Mouse (Mus musculus) mouse embryonic stem cell (cell line): ENCODE results near the gene Lmbr1l.
"Not testable (repeated sequence)": the region's sequence is repeated elsewhere in the genome, so short reads cannot be mapped to it uniquely, and the experiment has no call there.

Experiments used
- in situ Hi-C, 2 experiments: fragments of 300-500 bp; cut with MboI; formaldehyde crosslinking; loops; 1 replicate in 1 of 2; 3 replicates in 1 of 2; pipeline ENCODE4 v1.14.3; 2019 to 2020; ENCODE audit warnings: low sequenced_read_pairs in 2 of 2, low pct_unique_long_range_greater_than_20kb in 1 of 2, mixed read lengths in 1 of 2; ENCODE audit not compliant: unreplicated experiment in 1 of 2

Lmbr1l gene

DNA sequence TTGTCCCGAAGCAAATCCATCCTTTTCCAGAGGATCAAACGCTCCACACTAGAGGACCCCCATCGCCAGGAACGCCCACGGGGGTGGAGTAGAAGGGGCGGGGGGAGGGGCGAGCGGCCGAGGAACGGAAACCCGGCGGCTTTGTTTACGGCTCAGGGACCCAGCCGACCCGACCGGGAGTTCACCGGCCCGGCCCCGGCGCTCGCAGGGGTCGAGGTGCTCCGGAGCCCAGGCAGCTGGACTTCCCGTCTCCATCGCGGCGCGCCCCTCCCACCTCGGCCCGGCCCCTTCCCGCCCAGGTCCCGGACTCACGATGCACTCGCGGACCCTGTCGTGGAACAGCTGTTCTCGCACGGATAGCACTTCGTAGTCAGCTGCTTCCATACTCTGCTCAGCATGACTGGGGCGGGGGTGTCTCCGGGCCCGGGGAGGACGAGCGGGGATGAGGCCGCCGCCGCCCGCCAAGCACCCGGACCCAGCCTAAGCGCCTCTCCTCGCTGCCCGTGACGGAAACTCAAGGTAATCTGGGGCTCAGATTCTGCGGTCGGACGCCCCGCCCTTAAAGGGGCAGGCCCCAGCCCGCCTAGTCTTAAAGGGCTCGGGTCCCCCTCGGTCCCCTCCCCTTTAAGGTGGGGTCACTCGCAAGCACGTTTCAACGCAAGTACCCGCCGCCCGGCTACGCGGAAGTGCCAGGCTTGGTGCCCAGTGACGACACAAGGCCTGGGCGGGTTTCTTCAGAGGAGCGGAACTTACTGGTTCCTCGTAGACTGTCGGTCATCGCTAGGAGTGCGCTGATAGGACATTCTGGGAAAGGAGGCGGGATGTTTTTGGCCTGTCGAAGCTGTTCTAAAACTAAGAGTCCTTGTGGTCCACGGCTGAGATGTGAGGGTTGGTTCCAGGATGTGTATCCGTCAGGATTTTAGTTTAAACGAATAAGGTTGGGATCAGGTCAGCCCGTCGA is at the start of gene Lmbr1l:
Lmbr1l (minus strand) TSS at position 694 of the 961 bp plus-strand sequence.
- in situ Hi-C loops: no loop called here

DNA sequence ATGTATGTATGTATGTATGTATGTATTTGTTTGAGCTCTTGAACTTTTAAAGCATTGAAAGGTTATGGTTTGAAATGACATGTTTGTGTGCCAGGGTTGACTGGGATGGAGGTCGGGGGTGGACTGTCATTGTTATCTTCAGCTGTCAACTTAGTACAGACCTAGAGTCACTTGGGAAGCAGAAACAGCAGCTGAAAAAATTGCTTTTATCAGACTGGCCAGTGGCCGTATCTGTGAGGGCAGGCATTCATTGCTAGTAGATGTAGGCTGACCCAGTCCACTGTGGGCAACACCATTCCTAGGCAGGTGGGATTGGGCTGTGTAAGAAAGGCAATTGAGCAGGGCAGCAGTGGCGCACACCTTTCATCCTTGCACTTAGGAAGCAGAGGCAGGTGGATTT is 41.5 kb upstream of the Lmbr1l start:
- in situ Hi-C loops: no loop called here

DNA sequence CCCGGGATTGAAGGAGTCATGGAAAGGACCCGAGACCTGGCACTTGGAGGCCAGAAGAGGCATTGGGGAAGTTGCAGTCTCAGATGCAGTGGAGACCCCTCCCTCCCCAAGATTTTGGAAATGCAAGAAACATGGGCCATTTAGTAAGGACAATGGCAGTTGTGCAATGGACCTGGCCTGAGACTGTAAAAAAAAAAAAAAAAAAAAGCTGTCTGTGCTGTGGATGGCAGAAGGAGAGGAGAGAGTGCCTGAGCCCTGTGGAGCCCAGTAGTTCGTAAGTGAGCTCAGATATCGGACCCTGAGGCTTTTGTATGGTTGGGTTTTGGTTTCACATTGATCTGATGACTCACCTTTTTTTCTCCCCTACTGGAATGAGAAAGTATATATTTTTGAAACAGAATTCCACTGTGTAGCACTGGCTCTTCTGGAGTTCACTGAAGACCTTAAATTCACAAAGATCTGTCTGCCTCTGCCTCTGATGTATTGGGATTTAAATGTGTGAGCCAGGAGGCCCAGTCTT is 40.9 kb upstream of the Lmbr1l start:
- in situ Hi-C loops: no loop called here

DNA sequence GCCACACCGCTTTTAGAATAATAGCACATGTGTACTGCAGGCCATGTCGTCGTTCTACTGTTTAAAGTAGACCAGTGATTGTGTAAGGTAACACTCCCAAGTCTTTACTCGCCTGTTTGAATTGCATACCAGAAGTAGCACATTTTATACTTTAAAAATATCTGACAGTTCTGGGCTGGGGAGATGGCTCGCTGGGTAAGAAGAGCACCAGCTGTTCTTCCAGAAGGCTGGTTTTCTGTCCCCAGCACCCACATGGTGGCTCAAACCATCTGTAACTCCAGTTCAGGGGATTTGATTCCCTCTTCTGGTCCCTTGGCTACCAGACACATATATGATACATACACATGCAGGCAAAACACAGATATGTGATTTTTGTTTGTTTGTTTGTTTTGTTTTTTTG is 39.4 kb upstream of the Lmbr1l start:
- in situ Hi-C loops: no loop called here

DNA sequence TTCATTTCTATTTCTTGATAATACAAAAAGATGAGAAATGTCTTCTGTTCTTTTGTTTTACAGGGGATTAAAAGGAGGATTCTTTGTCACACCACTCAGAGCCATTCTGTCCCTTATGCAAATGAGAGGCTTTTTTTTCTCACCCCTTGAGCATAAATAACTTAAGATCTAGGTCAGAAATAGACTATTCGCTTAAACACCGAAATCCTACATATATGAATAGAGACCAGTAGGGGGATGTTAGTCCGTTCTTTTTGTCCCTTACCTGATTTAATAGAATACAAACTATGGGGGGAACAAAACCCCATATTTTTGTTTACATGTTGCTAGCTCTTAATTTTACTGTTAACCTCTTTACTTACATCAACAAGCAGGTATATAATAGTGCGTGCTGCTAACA is 38.0 kb upstream of the Lmbr1l start:
- in situ Hi-C loops: no loop called here

DNA sequence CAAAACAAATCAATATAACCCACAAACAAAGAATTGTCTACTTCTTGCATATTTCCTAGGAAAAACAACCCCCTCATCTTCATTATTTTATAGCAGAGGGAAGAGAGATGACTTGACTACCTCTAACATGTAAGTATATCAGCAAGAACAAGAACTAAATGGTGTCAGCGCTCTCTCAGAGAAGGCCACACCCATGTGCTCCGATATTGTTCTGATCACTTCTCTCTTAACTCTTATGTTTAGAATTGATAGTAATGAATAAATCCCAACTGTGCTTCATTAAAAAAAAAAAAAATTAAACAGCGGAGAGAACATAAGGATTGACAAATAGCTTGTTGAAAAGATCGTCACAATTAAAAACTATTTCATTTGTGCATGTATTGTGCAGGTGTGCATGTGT is 37.3 kb upstream of the Lmbr1l start:
- in situ Hi-C loops: no loop called here

DNA sequence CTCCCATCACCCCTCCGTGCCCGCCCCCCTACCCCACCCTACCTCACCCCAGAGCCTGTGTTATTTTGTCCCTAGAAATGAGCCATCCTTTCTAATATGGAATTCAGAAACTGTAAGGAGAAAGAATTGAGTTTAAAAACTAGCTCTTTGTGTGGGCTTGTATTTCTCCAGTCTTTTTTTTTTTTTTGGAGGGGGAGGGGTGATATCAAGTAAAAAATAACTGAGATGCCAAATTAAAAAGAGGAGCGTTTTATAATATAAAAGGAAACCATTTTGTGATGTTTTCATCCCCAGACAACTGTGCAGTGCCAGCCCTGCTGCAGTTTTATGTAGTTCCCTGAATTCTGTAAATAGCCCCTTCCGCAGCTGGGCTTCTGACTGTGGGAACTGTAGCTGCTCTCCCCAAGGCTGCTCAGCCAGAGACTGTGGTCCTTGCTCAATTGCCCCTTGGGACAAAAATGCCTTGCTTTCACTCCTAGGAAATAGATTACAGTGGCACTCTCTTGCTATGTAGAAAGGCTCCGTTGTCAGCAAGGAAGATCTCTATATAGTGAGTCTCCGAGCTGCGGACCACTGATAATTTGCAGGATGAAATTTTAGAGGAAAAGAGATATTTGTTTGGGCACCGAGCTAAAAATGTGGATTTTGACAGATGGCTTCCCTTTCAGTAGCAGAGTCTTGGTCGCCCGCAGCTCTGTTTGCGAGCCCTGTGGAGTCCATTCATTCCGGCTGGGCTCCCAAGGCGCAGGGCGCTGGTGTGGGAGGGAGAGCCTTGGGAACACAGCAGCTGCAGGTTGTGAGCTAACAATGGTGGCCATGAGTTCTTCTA is 36.6 kb upstream of the Lmbr1l start:
- in situ Hi-C loops: no loop called here

DNA sequence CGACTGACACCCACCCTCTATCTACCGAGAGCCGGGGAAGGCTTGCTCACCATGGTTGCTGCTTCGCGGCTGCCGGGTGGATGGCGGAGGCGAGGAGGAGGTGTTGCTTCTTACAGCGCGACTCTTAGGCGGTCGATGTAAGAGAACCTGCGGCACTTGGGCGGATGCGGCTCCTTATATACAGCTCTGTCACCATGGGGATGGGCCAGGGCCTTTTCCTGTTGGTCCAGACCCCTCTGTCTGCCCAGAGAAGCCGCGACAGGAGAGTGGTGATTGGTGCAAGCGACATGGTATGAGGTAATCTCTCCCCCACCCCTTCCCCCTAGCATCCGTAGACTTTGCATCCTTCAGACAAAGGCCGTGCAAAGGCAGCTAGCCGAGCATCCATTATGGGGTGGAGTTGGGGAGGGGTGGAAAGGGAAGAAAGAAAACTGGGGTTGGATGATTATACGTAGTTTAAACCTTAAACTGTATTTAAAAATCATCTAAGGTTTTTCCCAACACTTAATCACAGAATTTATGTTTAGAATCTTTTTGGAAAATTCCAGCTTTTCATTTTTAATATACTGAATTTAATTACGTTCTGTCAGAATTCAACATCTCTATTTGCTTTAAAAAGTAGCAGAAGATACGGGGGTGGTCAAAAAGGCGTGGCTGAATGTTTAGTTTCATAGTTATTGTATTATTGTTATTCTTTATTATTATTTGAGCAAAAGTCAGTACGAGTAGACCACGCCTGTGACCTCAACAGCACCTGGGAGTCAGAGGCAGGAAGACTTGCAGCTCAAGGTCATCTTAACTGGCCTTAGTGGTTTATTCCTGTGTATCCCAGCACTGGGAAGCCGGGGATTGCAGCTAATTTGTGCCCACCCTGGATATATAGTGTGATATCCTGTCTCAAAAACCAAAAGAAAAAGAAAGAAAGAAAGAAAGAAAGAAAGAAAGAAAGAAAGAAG is 35.6 kb upstream of the Lmbr1l start, which contains the start of the genes Gm49450 and Tuba1a:
Gm49450 (minus strand) TSS at position 151 of the 956 bp plus-strand sequence.
Tuba1a (minus strand) TSS at position 303 of the 956 bp plus-strand sequence.
- in situ Hi-C loops: no loop called here

DNA sequence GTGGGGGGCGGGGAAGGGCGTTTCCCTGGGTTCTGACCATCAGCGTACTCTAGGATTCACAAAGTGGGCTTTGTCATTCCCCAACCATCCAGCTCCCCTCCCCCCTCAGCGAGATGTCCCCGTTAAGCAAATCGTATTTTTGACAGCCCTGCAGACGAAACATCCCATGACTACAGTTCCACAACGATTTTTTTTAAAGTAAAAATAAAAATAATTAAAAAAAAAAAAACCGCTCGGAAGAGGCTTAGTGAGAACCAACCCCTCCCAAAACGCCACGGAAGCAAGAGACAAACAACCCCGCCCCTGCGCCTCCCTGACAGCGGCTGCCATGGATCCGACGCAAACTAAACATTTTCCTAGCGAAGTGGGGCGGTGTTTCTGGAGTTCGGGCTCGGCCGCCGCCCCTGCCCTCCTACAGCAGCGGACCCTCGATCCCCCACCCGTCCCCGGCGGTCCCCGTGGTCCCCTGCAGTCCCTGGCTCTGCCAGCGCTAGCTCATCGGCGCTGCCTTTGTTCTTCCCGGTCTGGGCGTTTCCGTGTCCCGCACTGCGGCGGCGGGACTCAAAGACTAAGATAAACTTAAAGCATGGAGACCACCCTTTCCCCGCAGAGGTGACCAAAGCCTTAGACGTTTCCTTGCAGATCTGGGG is 34.8 kb upstream of the Lmbr1l start:
- in situ Hi-C loops: no loop called here

DNA sequence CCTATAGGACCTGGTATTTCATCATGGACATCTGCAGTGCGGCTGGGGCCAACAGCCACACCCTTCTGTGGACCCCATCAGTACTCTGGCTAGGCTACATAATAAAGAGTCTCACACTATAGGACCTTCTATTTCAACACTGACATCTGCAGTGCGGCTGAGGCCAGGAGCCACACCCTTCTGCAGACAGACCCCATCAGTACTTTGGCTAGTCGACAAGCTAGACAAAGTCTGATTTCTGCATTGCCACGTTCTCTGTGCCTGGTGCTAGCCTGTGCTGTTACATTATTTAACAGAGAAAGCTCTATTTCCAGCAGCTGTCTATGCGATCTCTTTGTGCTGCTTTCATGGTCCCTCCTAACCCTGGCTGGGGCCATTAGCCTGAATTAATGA is 34.0 kb upstream of the Lmbr1l start:
- in situ Hi-C loops: no loop called here

DNA sequence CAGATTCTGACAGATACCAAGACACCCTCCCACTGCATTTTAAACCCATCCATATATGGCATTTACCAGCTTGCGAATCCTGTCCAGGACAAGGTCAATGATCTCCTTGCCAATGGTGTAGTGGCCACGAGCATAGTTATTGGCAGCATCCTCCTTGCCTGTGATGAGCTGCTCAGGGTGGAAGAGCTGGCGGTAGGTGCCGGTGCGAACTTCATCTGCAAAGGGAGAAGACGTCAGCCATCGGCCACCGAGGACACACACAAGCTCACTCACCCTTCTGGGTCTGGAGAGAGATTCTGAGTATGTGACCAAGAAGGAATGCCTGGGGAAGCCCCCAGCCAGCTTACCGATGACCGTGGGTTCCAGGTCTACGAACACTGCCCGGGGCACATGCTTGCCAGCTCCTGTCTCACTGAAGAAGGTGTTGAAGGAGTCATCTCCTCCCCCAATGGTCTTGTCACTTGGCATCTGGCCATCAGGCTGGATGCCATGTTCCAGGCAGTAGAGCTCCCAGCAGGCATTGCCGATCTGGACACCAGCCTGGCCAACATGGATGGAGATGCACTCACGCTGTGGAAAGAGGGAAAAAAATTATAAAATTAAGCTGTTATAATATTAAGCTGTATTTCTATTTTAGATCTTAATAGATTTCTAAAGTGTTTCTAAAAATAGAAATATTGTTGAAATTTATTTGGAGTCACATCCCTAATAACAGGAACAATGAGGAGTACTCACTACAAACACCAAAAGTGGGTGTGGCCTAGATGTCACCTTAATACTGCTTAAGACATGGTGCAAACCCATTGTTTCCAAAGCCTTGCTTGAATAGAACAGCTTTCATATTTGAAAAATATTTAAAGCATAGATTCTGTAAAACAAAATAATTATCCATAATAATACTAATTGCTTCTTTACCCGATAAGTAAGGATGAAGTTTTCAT is 33.4 kb upstream of the Lmbr1l start:
- in situ Hi-C loops: not testable (repeated sequence)

DNA sequence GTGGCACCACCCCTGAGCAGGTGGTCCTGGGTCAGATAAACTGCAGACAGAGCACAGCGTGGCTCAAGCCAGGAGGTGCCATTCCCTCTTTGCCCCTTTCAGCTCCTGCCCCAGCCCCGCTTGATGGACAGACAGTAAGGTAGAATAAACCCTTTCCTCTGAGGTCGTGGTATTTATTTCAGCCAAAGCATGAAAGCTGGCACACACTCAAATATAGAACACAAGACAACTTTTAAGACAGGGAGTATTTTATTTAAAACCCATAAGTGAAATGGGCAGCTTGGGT is 31.5 kb upstream of the Lmbr1l start:
- in situ Hi-C loops: loop anchor here in 1 of 2 experiments (10.0 kb wide), 1 partner anchor 45 kb away; no protein-coding TSS in a partner anchor

DNA sequence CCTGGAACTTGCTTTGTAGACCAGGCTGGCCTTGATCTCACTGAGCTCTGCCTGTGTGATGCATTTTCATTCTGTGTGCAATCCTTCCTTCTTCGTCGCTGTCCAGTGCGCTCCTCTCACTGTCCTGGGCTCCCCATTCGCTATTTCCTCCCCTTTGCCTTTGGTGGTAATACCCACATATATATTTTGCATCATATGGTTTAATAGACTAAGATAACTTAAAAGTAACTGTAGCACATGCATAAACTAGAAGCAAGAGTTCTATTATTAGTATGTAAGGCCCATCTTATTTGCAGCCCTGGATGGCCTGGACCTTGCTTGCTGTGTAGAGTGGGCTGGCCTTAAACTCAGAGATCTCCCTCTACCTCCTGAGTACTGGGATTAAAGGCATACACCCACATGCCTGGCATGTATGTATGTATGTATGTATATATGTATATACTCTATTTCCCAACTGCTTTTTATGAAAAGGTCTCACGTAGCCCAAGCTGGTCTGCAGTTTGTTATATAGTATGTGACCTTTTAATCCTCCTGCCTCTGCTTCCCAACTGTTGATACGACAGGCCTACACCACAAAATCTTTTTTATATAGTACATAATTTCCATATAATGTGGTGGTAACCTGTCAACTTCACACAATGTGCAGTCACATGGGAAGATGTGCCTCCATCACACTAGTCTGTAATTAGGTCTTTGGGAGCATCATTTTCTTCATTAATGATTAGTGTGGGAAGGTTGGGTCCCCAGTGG is 31.0 kb upstream of the Lmbr1l start:
- in situ Hi-C loops: loop anchor here in 1 of 2 experiments (10.0 kb wide), 1 partner anchor 46 kb away; no protein-coding TSS in a partner anchor

DNA sequence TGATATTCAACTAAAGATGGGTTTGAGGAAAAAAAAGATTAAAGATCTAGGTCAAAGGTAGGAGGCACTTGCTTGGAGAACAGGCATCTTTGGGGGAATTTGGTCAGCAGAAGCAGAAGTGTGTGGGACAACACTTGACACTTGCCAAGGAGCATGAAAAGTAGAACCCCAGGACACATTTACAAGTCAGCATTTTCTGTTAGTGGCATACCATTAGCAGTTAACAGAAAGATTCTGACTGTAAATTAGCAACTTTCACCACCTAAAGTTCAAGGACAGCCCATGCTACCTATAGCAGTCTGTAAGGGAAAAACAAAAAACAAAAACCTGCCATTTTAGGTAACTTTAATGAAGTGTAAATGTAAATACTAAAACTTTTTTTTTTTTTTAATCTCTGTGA is 30.4 kb upstream of the Lmbr1l start:
- in situ Hi-C loops: loop anchor here in 1 of 2 experiments (10.0 kb wide), 1 partner anchor 46 kb away; no protein-coding TSS in a partner anchor

DNA sequence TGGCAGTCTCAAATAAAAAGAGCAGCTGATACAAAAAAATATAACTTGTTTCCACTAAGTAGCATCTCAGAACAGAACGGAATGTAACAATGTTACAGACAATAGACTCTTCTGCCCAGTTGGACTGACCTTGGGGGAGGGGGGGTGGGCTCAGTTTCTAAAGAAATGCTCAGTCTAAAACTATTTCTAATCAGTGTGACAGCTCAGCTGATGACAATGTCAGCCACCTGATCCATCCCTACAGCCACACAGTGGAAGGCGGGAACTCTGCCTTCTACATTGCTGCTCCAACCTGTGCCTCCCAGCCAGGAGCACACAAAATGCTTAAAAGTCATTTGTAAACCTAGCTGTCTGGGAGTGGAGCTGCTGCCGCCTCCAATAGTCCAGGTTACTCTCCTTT is 29.9 kb upstream of the Lmbr1l start:
- in situ Hi-C loops: loop anchor here in 1 of 2 experiments (10.0 kb wide), 1 partner anchor 47 kb away; no protein-coding TSS in a partner anchor

DNA sequence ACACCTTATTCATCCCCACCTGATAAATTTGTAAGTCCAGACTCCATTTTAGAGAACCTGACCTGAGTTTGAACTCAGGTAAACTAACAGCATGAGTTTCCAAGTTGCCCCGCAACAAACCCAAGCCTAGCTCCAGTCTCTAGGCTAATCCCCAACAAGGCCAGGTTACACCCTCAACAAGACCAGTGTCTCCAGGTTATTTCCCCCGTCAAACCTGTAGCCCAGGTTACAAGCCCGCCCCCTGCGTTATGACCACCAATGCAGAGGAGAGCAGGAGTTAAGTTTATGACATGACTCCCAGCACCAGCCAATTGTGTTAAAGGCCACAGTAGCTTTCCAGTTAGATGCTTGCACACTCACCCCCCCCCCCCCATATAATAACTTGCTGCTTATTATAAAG is 25.1 kb upstream of the Lmbr1l start:
- in situ Hi-C loops: loop anchor here in 1 of 2 experiments (10.0 kb wide), 1 partner anchor 52 kb away; no protein-coding TSS in a partner anchor
